In genomic region chr1:178395091-178395490, GRCm38 (mm10) we compare ENCODE assay signal across 28 mouse cellular contexts.
"Had no signal": no experiment of that assay in that cellular context is flagged by ENCODE, and none has a peak within 500 bp of the region (broad histone marks: within the 10 kb centered on the region; RNA-seq: fewer than 3 reads in every experiment).

No protein-coding gene starts in this region.

- H3K27me3 ChIP-seq: embryonic facial prominence, embryonic 12.5 days; embryonic facial prominence, embryonic 13.5 days; embryonic facial prominence, embryonic 15.5 days; forebrain, embryonic 12.5 days; forebrain, embryonic 13.5 days; forebrain, embryonic 15.5 days had no signal

- H3K9me3 ChIP-seq: embryonic facial prominence, embryonic 10.5 days; embryonic facial prominence, embryonic 12.5 days; embryonic facial prominence, embryonic 13.5 days; embryonic facial prominence, embryonic 15.5 days; forebrain, embryonic 10.5 days; forebrain, embryonic 13.5 days; forebrain, embryonic 15.5 days had no signal

- H3K9ac ChIP-seq: embryonic facial prominence, embryonic 12.5 days; embryonic facial prominence, embryonic 13.5 days; embryonic facial prominence, embryonic 15.5 days; forebrain, embryonic 12.5 days; forebrain, embryonic 13.5 days; forebrain, embryonic 15.5 days; forebrain, postnatal 0 days had no signal

- ATAC-seq: forebrain, embryonic 13.5 days; forebrain, embryonic 14.5 days; forebrain, embryonic 15.5 days; forebrain, embryonic 16.5 days; forebrain, postnatal 0 days had no signal

- H3K27ac ChIP-seq: embryonic facial prominence, embryonic 10.5 days; embryonic facial prominence, embryonic 12.5 days; embryonic facial prominence, embryonic 13.5 days; embryonic facial prominence, embryonic 15.5 days; forebrain, embryonic 10.5 days; forebrain, embryonic 12.5 days; forebrain, embryonic 13.5 days; forebrain, embryonic 15.5 days; gastrocnemius, adult 2 months; heart, adult 2 months had no signal

- H3K4me1 ChIP-seq: embryonic facial prominence, embryonic 12.5 days; embryonic facial prominence, embryonic 13.5 days; embryonic facial prominence, embryonic 15.5 days had no signal

- H3K36me3 ChIP-seq: embryonic facial prominence, embryonic 10.5 days; embryonic facial prominence, embryonic 12.5 days; embryonic facial prominence, embryonic 13.5 days; embryonic facial prominence, embryonic 15.5 days; forebrain, embryonic 10.5 days; forebrain, embryonic 12.5 days; forebrain, embryonic 15.5 days had no signal

- H3K4me3 ChIP-seq: embryonic facial prominence, embryonic 10.5 days; embryonic facial prominence, embryonic 12.5 days; embryonic facial prominence, embryonic 13.5 days; embryonic facial prominence, embryonic 15.5 days; erythroblast, embryonic 14.5 days; forebrain, embryonic 10.5 days; forebrain, embryonic 12.5 days; forebrain, embryonic 13.5 days; forebrain, embryonic 15.5 days; gastrocnemius, adult 2 months; heart, adult 2 months had no signal

- DNase-seq: cerebellum, adult 8-10 months; cerebellum, adult 9-10 months; cerebellum, adult 9-11 months; cerebellum, postnatal 10 days; cerebellum, postnatal 14 days; cerebellum, postnatal 25 days; cerebellum, postnatal 36 days; embryo, embryonic 11 days; forebrain, postnatal 0 days; gastrocnemius, adult 2 months; gastrocnemius, postnatal 10 days; gastrocnemius, postnatal 14 days; gastrocnemius, postnatal 25 days; gastrocnemius, postnatal 36 days; heart, adult 11 months; heart, adult 18-20 months; heart, adult 2 months had no signal
